Mouse (Mus musculus) thymus, postnatal 10 days (tissue): ENCODE results near the gene Tes.
A peak's percentile ranks its signal among the peaks of the same experiment; 100 is the strongest.
"Not testable (repeated sequence)": the region's sequence is repeated elsewhere in the genome, so short reads cannot be mapped to it uniquely, and the experiment has no call there.

Experiments
- DNase-seq, 2 experiments: peaks; one replicate each; pipeline ENCODE4 v3.0.0; 2021; ENCODE audit warnings: low spot score in 2 of 2

Gene Tes

GRCm38 (mm10) chr6:17064936-17065790 lies at the start of gene Tes:
TSS of gene Tes (plus strand) at chr6:17065149.
- peak; percentile 79 to 81 for DNase-seq

- DNase-seq, result no peak
These were observed 39.1 kb upstream of the Tes start for GRCm38 (mm10) chr6:17025886-17026285.

- peak in 1 of 2 experiments; percentile 53 for DNase-seq
These were observed 37.4 kb upstream of the Tes start for GRCm38 (mm10) chr6:17027572-17027971.

GRCm38 (mm10) chr6:17028809-17029208 lies 36.1 kb upstream of the Tes start:
- no peak for DNase-seq

GRCm38 (mm10) chr6:17032231-17032728 lies 32.7 kb upstream of the Tes start:
- no peak for DNase-seq

- DNase-seq, result no peak
These were observed 30.9 kb upstream of the Tes start for GRCm38 (mm10) chr6:17034095-17034494.

GRCm38 (mm10) chr6:17035228-17035627 lies 29.7 kb upstream of the Tes start:
- no peak for DNase-seq

- DNase-seq, result no peak
These were observed 13.4 kb upstream of the Tes start for GRCm38 (mm10) chr6:17051432-17052025.

GRCm38 (mm10) chr6:17053028-17053660 lies 11.8 kb upstream of the Tes start:
- DNase-seq, result no peak

GRCm38 (mm10) chr6:17054781-17055180 lies 10.2 kb upstream of the Tes start:
- no peak for DNase-seq

GRCm38 (mm10) chr6:17055659-17056058 lies 9.3 kb upstream of the Tes start:
- no peak for DNase-seq

- DNase-seq, result no peak
These were observed 5.4 kb upstream of the Tes start for GRCm38 (mm10) chr6:17059501-17059900.

- DNase-seq, result no peak
These were observed 4.8 kb upstream of the Tes start for GRCm38 (mm10) chr6:17060154-17060553.

- not testable (repeated sequence) for DNase-seq
These were observed 3.1 kb upstream of the Tes start for GRCm38 (mm10) chr6:17061826-17062225.

- DNase-seq, result no peak
These were observed 2.6 kb upstream of the Tes start for GRCm38 (mm10) chr6:17062366-17062765.

- DNase-seq, result no peak
These were observed 831 bp downstream of the Tes start for GRCm38 (mm10) chr6:17065791-17066169.

GRCm38 (mm10) chr6:17066211-17066940 lies 1.4 kb downstream of the Tes start:
- no peak for DNase-seq

- DNase-seq, result no peak
These were observed 7.0 kb downstream of the Tes start for GRCm38 (mm10) chr6:17071899-17072298.

- no peak for DNase-seq
These were observed 7.4 kb downstream of the Tes start for GRCm38 (mm10) chr6:17072338-17072737.

- no peak for DNase-seq
These were observed 8.0 kb downstream of the Tes start for GRCm38 (mm10) chr6:17072763-17073484.

GRCm38 (mm10) chr6:17077270-17077669 lies 12.3 kb downstream of the Tes start:
- DNase-seq, result no peak
